Mouse (Mus musculus): Measurements from ENCODE around the gene Per2. TPM values are rescaled to one million over a fixed set of nuclear protein-coding genes. Genes with fewer than 3 reads are reported as not detected.

Per2 gene
- polyA plus RNA-seq, 1 experiment = 0.21 TPM

DNA sequence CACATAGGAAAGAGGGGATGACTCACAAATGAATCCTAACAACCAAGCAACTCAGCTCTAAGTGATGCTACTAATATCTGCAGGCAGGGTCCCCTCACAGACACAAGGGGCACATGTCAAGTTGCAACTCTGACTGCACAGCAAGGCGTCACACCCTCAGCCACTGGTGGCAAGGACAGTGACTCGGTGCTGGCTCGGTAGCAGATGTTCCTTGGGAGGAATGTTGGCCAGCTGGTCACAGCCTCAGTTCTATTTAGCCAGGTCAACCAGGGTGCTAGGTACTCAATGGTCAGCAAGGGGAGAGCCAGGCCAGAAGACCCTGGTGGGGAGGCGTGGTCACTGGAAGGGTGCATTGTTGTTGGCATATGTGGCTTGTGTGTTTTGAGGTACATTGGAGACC, 51.3 kb downstream of the Per2 start:
- Histone ChIP-seq H3K27ac (ENCODE audit: insufficient read depth, low read length) (no peak overlapping the region), H3K4me1 (ENCODE audit: control insufficient read depth, insufficient read depth, low read length) (no peaks in the 10 kb centered on the region), H3K4me3 (ENCODE audit: low read depth, low read length) (no peak overlapping the region), H3K36me3 (ENCODE audit: control insufficient read depth, insufficient read depth, low read length, poor library complexity, severe bottlenecking) (no peaks in the 10 kb centered on the region), H3K9ac (ENCODE audit: low read depth, poor library complexity, severe bottlenecking) (no peak overlapping the region), H3K27me3 (ENCODE audit: control insufficient read depth, insufficient read depth, low read length, poor library complexity, severe bottlenecking) (no peaks in the 10 kb centered on the region), H3K9me3 (replicated peaks; ENCODE audit: control insufficient read depth, insufficient read depth, low read length, poor library complexity, severe bottlenecking) (no peaks in the 10 kb centered on the region)
- no peak for TF ChIP-seq CTCF (IDR thresholded peaks at IDR 0.05; ENCODE audit: low read depth, low read length)
- TF ChIP-seq EP300 (IDR thresholded peaks at IDR 0.05; ENCODE audit: insufficient read depth, low read depth, low read length) = no peak
- TF ChIP-seq POLR2A (IDR thresholded peaks at IDR 0.05; ENCODE audit: insufficient read depth, low read length) = no peak

DNA sequence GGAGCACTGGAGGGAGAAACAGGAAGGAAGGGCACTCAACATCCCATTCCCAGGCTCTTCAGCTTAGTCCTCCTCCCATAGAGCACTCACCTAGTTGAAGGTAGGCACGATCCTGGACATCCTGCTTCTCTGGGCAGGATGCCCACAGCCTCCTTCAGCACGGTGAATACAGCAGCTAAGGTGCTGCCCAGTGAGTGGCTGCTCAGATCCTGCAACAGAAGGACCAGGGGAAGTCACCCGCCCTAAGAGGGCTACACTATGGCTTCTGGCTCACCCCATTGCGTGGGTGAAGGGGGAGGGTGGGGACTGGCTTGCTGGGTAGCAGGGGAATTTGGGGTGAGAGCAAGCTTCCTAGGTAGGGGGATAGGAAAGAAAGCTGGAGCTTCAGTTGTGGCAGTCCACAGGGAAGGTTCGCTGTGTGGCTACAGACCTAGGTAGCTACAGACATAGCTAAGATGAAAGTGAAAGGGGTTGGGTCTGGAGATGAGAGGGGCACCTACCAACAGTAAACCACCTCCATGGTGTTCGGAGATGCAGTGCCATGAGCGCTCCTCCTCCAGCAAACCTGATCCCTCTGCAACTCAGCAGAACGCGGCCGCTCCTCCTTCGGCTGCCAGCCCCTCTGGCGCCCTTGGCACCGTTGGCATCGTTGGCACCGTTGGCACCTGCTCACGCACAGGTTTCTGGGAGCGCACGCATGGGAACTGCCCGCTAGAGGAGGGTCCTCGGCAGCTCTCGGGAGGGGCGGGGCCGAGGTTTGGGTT, 53.5 kb downstream of the Per2 start:
- no peaks in the 10 kb centered on the region for H3K36me3 ChIP-seq (ENCODE audit: control insufficient read depth, insufficient read depth, low read length, poor library complexity, severe bottlenecking)
- no peaks in the 10 kb centered on the region for H3K9me3 ChIP-seq (replicated peaks; ENCODE audit: control insufficient read depth, insufficient read depth, low read length, poor library complexity, severe bottlenecking)
- no peak for TF ChIP-seq POLR2A (IDR thresholded peaks at IDR 0.05; ENCODE audit: insufficient read depth, low read length)
- no peak for TF ChIP-seq CTCF (IDR thresholded peaks at IDR 0.05; ENCODE audit: low read depth, low read length)
- no peak for TF ChIP-seq EP300 (IDR thresholded peaks at IDR 0.05; ENCODE audit: insufficient read depth, low read depth, low read length)
- H3K4me1 ChIP-seq (ENCODE audit: control insufficient read depth, insufficient read depth, low read length) = no peaks in the 10 kb centered on the region
- H3K27me3 ChIP-seq (ENCODE audit: control insufficient read depth, insufficient read depth, low read length, poor library complexity, severe bottlenecking) = no peaks in the 10 kb centered on the region
- no peak overlapping the region for H3K27ac ChIP-seq (ENCODE audit: insufficient read depth, low read length)
- no peak overlapping the region; the same call in 1 of the 2 replicates for H3K4me3 ChIP-seq (ENCODE audit: low read depth, low read length)
- no peak overlapping the region for H3K9ac ChIP-seq (ENCODE audit: low read depth, poor library complexity, severe bottlenecking)

DNA sequence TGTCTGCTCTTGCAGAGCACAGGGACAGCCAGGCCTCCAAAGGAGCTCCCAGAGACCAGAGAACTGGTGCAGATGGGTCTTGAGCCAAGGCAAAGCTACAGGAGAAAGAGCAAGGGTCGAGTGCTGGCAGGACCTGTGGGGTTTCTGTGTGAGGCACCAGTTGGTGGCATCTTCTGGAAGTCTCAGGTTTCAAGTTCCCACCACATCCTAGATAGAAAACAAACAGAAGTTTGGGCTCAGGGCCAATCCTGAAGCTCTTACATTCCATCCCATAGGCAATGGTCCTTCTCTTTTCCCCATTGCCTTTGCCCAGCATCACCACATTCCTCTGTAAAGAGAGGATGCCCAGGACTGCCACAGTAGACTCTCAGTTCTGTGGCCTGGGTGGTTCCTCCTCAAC, 54.1 kb downstream of the Per2 start:
- Histone ChIP-seq H3K4me1 (ENCODE audit: control insufficient read depth, insufficient read depth, low read length) (no peaks in the 10 kb centered on the region), H3K4me3 (ENCODE audit: low read depth, low read length) (no peak overlapping the region), H3K36me3 (ENCODE audit: control insufficient read depth, insufficient read depth, low read length, poor library complexity, severe bottlenecking) (no peaks in the 10 kb centered on the region), H3K27ac (ENCODE audit: insufficient read depth, low read length) (no peak overlapping the region), H3K9ac (ENCODE audit: low read depth, poor library complexity, severe bottlenecking) (no peak overlapping the region), H3K9me3 (replicated peaks; ENCODE audit: control insufficient read depth, insufficient read depth, low read length, poor library complexity, severe bottlenecking) (no peaks in the 10 kb centered on the region), H3K27me3 (ENCODE audit: control insufficient read depth, insufficient read depth, low read length, poor library complexity, severe bottlenecking) (no peaks in the 10 kb centered on the region)
- no peak for TF ChIP-seq POLR2A (IDR thresholded peaks at IDR 0.05; ENCODE audit: insufficient read depth, low read length)
- TF ChIP-seq EP300 (IDR thresholded peaks at IDR 0.05; ENCODE audit: insufficient read depth, low read depth, low read length) = no peak
- TF ChIP-seq CTCF (IDR thresholded peaks at IDR 0.05; ENCODE audit: low read depth, low read length) = no peak

DNA sequence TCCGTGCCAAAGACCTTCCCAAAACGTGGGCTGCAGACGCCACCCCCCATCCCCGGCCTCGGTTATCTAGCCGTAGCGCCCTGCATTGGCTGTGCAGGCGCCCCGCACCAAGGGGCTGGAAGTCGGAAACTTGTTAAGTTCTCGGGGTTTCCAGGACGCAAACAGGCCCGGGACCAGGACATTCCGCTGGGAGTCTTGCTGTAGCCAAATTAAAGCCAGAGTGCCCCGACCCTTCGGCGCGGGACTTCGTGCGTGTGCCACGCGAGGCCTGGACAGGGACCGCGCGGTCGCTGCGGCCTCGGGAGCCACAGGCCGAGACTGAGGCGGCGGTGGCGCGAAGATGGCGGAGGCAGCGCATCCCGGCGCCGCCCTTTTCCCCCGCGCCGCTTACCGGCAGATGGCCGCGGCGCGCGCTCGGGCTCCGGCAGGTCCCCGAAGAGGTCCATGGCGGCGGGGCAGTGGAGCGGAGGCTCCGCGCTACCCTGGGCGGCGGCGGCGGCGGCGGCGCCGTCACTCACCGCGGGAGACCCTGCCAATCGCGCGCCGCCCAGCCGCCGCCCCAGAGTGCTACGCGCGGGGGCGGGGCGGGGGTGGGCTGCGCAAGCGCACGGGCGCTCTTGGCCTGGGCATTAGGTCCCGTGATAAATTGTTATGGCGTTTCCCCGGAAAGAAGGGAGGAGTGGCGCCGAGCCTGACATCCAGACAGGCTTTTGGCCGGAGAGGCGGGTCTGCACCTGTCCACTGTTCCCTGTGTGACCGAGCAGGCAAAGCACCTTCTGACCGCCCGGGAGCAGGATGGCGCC, 60.7 kb downstream of the Per2 start, which contains the start of gene Ilkap:
Ilkap (minus strand) TSS at position 556 of the 803 bp plus-strand sequence.
- Histone ChIP-seq H3K4me1 (ENCODE audit: control insufficient read depth, insufficient read depth, low read length) (no peaks in the 10 kb centered on the region), H3K9me3 (replicated peaks; ENCODE audit: control insufficient read depth, insufficient read depth, low read length, poor library complexity, severe bottlenecking) (no peaks in the 10 kb centered on the region), H3K4me3 (ENCODE audit: low read depth, low read length) (peak within 1 kb of the TSS; percentile 98), H3K9ac (ENCODE audit: low read depth, poor library complexity, severe bottlenecking) (peak within 1 kb of the TSS; percentile 96), H3K27ac (ENCODE audit: insufficient read depth, low read length) (peak within 1 kb of the TSS; percentile 42), H3K27me3 (ENCODE audit: control insufficient read depth, insufficient read depth, low read length, poor library complexity, severe bottlenecking) (no peaks in the 10 kb centered on the region), H3K36me3 (ENCODE audit: control insufficient read depth, insufficient read depth, low read length, poor library complexity, severe bottlenecking) (peaks cover 15% of the 10 kb centered on the region)
- peak; percentile 55 for TF ChIP-seq POLR2A (IDR thresholded peaks at IDR 0.05; ENCODE audit: insufficient read depth, low read length)
- TF ChIP-seq CTCF (IDR thresholded peaks at IDR 0.05; ENCODE audit: low read depth, low read length) = no peak
- TF ChIP-seq EP300 (IDR thresholded peaks at IDR 0.05; ENCODE audit: insufficient read depth, low read depth, low read length) = peak; percentile 54; the same call in 1 of the 2 replicates

DNA sequence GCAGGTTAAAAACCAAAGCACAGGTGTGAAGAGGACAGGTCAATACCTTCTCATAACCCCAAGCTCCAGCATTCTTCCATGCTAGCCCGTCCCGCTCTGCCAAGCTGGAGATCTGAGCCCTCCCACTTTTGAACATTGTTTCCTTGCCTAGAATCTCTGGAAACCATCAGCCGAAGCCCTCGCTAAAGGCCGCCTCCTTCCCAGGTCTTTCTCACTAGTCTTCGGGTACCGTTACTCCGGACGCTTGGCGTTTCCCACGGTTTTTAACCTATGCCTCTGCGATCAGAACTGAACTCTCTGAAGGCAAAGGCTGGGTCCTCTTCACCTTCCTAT, 61.2 kb downstream of the Per2 start:
- TF ChIP-seq CTCF (IDR thresholded peaks at IDR 0.05; ENCODE audit: low read depth, low read length) = no peak
- Histone ChIP-seq H3K9me3 (replicated peaks; ENCODE audit: control insufficient read depth, insufficient read depth, low read length, poor library complexity, severe bottlenecking) (no peaks in the 10 kb centered on the region), H3K4me1 (ENCODE audit: control insufficient read depth, insufficient read depth, low read length) (no peaks in the 10 kb centered on the region), H3K36me3 (ENCODE audit: control insufficient read depth, insufficient read depth, low read length, poor library complexity, severe bottlenecking) (peaks cover 20% of the 10 kb centered on the region), H3K27me3 (ENCODE audit: control insufficient read depth, insufficient read depth, low read length, poor library complexity, severe bottlenecking) (no peaks in the 10 kb centered on the region), H3K27ac (ENCODE audit: insufficient read depth, low read length) (no peak overlapping the region), H3K4me3 (ENCODE audit: low read depth, low read length) (peak overlapping the region; percentile 98), H3K9ac (ENCODE audit: low read depth, poor library complexity, severe bottlenecking) (peak overlapping the region; percentile 96)

DNA sequence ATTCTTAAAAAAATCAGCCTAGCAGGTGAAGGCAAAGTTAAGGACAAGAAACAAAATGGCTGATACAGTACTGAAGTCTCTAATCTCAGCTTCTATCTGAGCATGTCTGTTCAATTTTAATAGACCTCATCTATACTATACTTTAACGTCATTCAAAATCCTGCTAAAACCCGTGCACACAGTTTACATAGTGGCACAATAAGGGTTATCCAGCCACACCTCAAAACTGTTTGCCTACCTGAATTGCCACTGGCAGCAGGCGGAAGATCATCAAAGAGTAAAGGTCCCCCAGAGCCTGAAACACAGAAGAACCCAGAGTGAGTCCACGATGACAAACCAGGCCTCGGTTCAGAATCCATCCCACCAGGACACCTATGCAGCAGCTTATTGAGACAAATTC, 68.8 kb downstream of the Per2 start:
- Histone ChIP-seq H3K4me3 (ENCODE audit: low read depth, low read length) (no peak overlapping the region), H3K9ac (ENCODE audit: low read depth, poor library complexity, severe bottlenecking) (no peak overlapping the region), H3K27ac (ENCODE audit: insufficient read depth, low read length) (no peak overlapping the region), H3K27me3 (ENCODE audit: control insufficient read depth, insufficient read depth, low read length, poor library complexity, severe bottlenecking) (no peaks in the 10 kb centered on the region), H3K9me3 (replicated peaks; ENCODE audit: control insufficient read depth, insufficient read depth, low read length, poor library complexity, severe bottlenecking) (no peaks in the 10 kb centered on the region), H3K4me1 (ENCODE audit: control insufficient read depth, insufficient read depth, low read length) (no peaks in the 10 kb centered on the region), H3K36me3 (ENCODE audit: control insufficient read depth, insufficient read depth, low read length, poor library complexity, severe bottlenecking) (peaks cover 51% of the 10 kb centered on the region)
- TF ChIP-seq CTCF (IDR thresholded peaks at IDR 0.05; ENCODE audit: low read depth, low read length) = no peak
- TF ChIP-seq EP300 (IDR thresholded peaks at IDR 0.05; ENCODE audit: insufficient read depth, low read depth, low read length) = no peak
- TF ChIP-seq POLR2A (IDR thresholded peaks at IDR 0.05; ENCODE audit: insufficient read depth, low read length) = no peak

Measured in ES-Bruce4 (cell line).